Mouse (Mus musculus) liver, postnatal 0 days (tissue): ENCODE data around the gene Mapk1ip1l. TPM values are rescaled to one million over a fixed set of nuclear protein-coding genes. Genes with fewer than 3 reads are reported as not detected.

Source experiments
- ATAC-seq: fragments of 200-750 bp; cut with Nextera tagmentation; 2 replicates; pipeline ENCODE4 v1.8.0; 2017; ENCODE audit warnings: mild to moderate bottlenecking, moderate library complexity
- DNase-seq: peaks from one replicate; pipeline ENCODE4 v3.0.0-alpha.2; 2016
- H3K27ac ChIP-seq: fragments of 300-500 bp; sonication (generic); 2 replicates; pipeline ENCODE4 v1.5.1; 2014; ENCODE audit warnings: antibody characterized with exemption, moderate library complexity, mild to moderate bottlenecking, low read depth
- H3K27me3 ChIP-seq: fragments of 300-500 bp; sonication (generic); 2 replicates; pipeline ENCODE4 v1.6.1; 2014; ENCODE audit warnings: low read length, control low read depth, mixed read lengths; ENCODE audit not compliant: insufficient read depth
- H3K36me3 ChIP-seq: fragments of 300-500 bp; sonication (generic); replicated peaks from 2 replicates; pipeline ENCODE4 v1.6.1; 2014; ENCODE audit warnings: mild to moderate bottlenecking, control low read depth, low read length, moderate library complexity, mixed read lengths; ENCODE audit not compliant: insufficient read depth
- H3K4me1 ChIP-seq: fragments of 300-500 bp; sonication (generic); 2 replicates; pipeline ENCODE4 v1.6.1; 2014; ENCODE audit warnings: antibody characterized with exemption, mild to moderate bottlenecking, control low read depth; ENCODE audit not compliant: insufficient read depth
- H3K4me2 ChIP-seq: fragments of 300-500 bp; sonication (generic); 2 replicates; pipeline ENCODE4 v1.6.1; 2014; ENCODE audit warnings: low read depth, mild to moderate bottlenecking, low read length, moderate library complexity, mixed read lengths
- H3K4me3 ChIP-seq: fragments of 300-500 bp; sonication (generic); 2 replicates; pipeline ENCODE4 v1.5.1; 2014; ENCODE audit warnings: low read depth, low read length
- H3K9ac ChIP-seq: fragments of 300-500 bp; sonication (generic); replicated peaks from 2 replicates; pipeline ENCODE4 v1.6.1; 2014; ENCODE audit warnings: mild to moderate bottlenecking, moderate library complexity
- H3K9me3 ChIP-seq: fragments of 300-500 bp; sonication (generic); 2 replicates; pipeline ENCODE4 v1.6.1; 2016; ENCODE audit warnings: mild to moderate bottlenecking, control low read depth, low read length, mixed read lengths
- CTCF ChIP-seq: sonication (generic); IDR thresholded peaks from 2 replicates; pipeline ENCODE4 v1.5.1; 2016; ENCODE audit warnings: antibody characterized with exemption, low read depth
- EP300 ChIP-seq: IDR thresholded peaks from 2 replicates; pipeline ENCODE4 v1.6.1; 2016; ENCODE audit warnings: antibody characterized with exemption, low read depth, mild to moderate bottlenecking
- WGBS: fragments of 180-500 bp; shearing (Covaris S2); extraction: QIAGEN DNeasy Blood & Tissue Kit; methylation state at CpG from one replicate; pipeline ENCODE4 v1.1.7; 2014; ENCODE audit not compliant: insufficient replicate concordance; 5-methylcytosine and 5-hydroxymethylcytosine counted together
- polyA plus RNA-seq: library from polyadenylated mRNA; unstranded; fragments of >200 nt; fragmentation: Nextera tagmentation; extraction: Ambion mirVana; gene quantifications from 2 replicates; pipeline ENCODE4 v1.2.1, GENCODE M21; 2015

The Mapk1ip1l gene
- polyA plus RNA-seq, 1 experiment from 2014 or later = 16.6 TPM

GRCm38 (mm10) chr14:47350974-47351373 is 52.9 kb downstream of the Mapk1ip1l start:
- ATAC-seq = no peak
- no peak for DNase-seq
- H3K4me2 ChIP-seq = no peak overlapping the region
- TF ChIP-seq EP300 = no peak
- TF ChIP-seq CTCF = no peak
- H3K27ac ChIP-seq = no peak overlapping the region
- no peak overlapping the region for H3K9ac ChIP-seq
- H3K36me3 ChIP-seq = no peaks in the 10 kb centered on the region
- peaks cover 9% of the 10 kb centered on the region for H3K4me1 ChIP-seq
- 70% methylated on average over 2 of the region's 2 CpGs for WGBS
- H3K4me3 ChIP-seq = no peak overlapping the region
- H3K27me3 ChIP-seq = no peaks in the 10 kb centered on the region
- no peaks in the 10 kb centered on the region for H3K9me3 ChIP-seq

GRCm38 (mm10) chr14:47352272-47352671 is 54.2 kb downstream of the Mapk1ip1l start:
- H3K27ac ChIP-seq = no peak overlapping the region
- no peaks in the 10 kb centered on the region for H3K27me3 ChIP-seq
- H3K9me3 ChIP-seq = no peaks in the 10 kb centered on the region
- H3K9ac ChIP-seq = no peak overlapping the region
- TF ChIP-seq EP300 = no peak
- TF ChIP-seq CTCF = no peak
- H3K36me3 ChIP-seq = no peaks in the 10 kb centered on the region
- no peak overlapping the region for H3K4me3 ChIP-seq
- ATAC-seq (peak; percentile 20; the same call in 1 of the 2 replicates), DNase-seq (no peak)
- peaks cover 9% of the 10 kb centered on the region for H3K4me1 ChIP-seq
- H3K4me2 ChIP-seq = no peak overlapping the region
- 85% methylated on average over 10 of the region's 10 CpGs for WGBS

DNA sequence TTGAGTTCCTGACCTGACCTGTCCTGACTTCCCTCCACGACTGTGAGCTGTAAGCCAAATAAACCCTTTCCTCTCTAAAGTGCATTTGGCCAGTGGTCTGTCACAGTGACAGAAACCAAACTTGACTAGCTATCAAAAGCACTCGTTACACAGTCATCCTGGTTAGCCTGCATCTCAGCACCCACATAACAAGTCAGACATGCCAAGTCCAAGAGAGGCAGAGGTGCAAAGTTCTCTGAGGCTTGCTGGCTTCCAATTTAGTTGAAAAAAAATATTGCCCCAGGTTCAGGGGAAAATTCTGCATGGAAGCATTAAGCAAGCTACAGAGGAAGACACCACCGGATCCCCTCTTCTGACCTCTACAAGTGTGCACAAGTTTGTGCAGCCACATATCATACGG is 55.2 kb downstream of the Mapk1ip1l start:
- TF ChIP-seq EP300 (no peak), CTCF (no peak)
- DNase-seq (no peak), ATAC-seq (no peak)
- Histone ChIP-seq H3K27ac (peak overlapping the region; percentile 24; the same call in 1 of the 2 replicates), H3K4me2 (no peak overlapping the region), H3K9ac (no peak overlapping the region), H3K4me1 (peaks cover 9% of the 10 kb centered on the region), H3K27me3 (no peaks in the 10 kb centered on the region), H3K36me3 (no peaks in the 10 kb centered on the region), H3K9me3 (no peaks in the 10 kb centered on the region), H3K4me3 (no peak overlapping the region)
- WGBS = 80% methylated on average over 4 of the region's 4 CpGs

- Histone ChIP-seq H3K4me1 (peaks cover 9% of the 10 kb centered on the region), H3K4me2 (no peak overlapping the region), H3K9ac (no peak overlapping the region), H3K4me3 (no peak overlapping the region), H3K27me3 (no peaks in the 10 kb centered on the region), H3K9me3 (no peaks in the 10 kb centered on the region), H3K27ac (peak overlapping the region; percentile 26; the same call in 1 of the 2 replicates), H3K36me3 (no peaks in the 10 kb centered on the region)
- DNase-seq (peak; percentile 67), ATAC-seq (peak; percentile 80)
- TF ChIP-seq EP300 (0 out of 2 replicates have a peak, but pooled peaks have one; percentile 31), CTCF (peak; percentile 57)
- WGBS = 51% methylated on average over 8 of the region's 8 CpGs
These were observed 56.1 kb downstream of the Mapk1ip1l start for GRCm38 (mm10) chr14:47354111-47354577.

DNA sequence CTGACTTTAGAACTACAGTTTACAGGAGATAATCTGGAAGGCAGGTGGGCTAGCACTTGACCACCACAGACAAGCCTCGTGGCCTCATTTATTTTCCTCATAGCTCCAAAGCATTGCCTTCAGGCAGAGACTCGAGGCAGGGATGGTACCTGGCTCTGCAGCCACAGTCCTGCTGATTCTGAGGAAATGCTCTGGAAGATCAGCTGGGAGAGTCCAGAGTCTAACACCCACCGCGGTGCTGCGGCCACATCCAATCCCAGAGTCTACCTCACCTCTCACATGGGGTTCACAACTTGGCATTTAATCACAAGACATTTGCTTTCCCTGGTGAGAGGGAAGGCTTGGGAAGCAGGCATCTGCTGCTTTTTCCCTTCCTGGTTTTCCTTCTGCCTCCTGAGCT is 56.9 kb downstream of the Mapk1ip1l start:
- no peak overlapping the region for H3K27ac ChIP-seq
- TF ChIP-seq CTCF = no peak
- ATAC-seq (no peak), DNase-seq (no peak)
- H3K4me2 ChIP-seq = no peak overlapping the region
- H3K4me3 ChIP-seq = no peak overlapping the region
- H3K9ac ChIP-seq = no peak overlapping the region
- H3K4me1 ChIP-seq = peaks cover 9% of the 10 kb centered on the region
- no peaks in the 10 kb centered on the region for H3K27me3 ChIP-seq
- H3K36me3 ChIP-seq = no peaks in the 10 kb centered on the region
- no peaks in the 10 kb centered on the region for H3K9me3 ChIP-seq
- WGBS = 63% methylated on average over 5 of the region's 5 CpGs

DNA sequence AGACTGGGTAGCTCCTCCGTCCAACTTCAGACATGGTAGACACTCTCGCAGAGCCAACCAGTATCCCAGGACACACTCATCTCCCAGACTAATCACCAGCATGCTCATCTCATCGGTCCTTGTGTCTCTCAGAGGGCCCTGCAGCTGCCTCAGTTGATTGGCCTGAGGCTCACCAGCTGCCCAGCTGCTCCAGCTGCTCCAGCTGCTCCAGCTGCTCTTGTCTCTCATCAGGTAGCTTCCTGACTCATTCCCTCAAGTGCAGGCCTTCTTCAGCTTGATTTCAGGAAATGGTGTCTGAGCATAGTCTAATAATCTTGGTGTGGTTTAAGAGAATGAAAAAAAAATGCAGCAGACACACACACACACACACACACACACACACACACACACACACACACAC is 58.6 kb downstream of the Mapk1ip1l start:
- H3K27me3 ChIP-seq = no peaks in the 10 kb centered on the region
- no peak for DNase-seq
- WGBS = 74% methylated on average over 3 of the region's 3 CpGs
- no peak overlapping the region for H3K4me2 ChIP-seq
- TF ChIP-seq EP300 = no peak
- TF ChIP-seq CTCF = no peak
- no peaks in the 10 kb centered on the region for H3K36me3 ChIP-seq
- H3K9me3 ChIP-seq = no peaks in the 10 kb centered on the region
- no peak overlapping the region for H3K27ac ChIP-seq
- H3K4me3 ChIP-seq = no peak overlapping the region
- H3K9ac ChIP-seq = no peak overlapping the region
- no peak for ATAC-seq
- H3K4me1 ChIP-seq = peaks cover 9% of the 10 kb centered on the region

DNA sequence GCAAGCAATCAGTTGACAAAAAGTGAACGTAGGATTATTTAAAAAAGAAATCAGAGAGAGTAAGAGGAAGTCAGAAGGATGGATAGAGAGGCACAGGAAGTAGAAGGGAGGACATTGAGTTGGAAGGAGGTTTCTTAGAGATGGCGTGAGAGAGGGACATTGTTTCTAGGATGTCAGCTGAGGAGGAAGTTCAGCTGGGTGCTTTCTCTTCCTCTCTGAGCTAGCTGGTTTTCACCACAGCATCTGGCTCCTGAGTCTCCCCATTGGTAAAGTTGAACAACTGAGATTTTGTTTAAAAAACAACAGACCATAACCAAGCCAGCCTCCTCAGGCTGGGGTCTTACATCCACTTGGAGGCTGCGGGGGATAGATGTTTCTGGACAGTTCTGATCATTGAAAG is 61.5 kb downstream of the Mapk1ip1l start:
- no peaks in the 10 kb centered on the region for H3K27me3 ChIP-seq
- DNase-seq (no peak), ATAC-seq (no peak)
- no peaks in the 10 kb centered on the region; the same call in 1 of the 2 replicates for H3K4me1 ChIP-seq
- H3K9ac ChIP-seq = no peak overlapping the region
- no peak for TF ChIP-seq EP300
- no peak for TF ChIP-seq CTCF
- H3K4me2 ChIP-seq = no peak overlapping the region
- 41% methylated on average over 3 of the region's 3 CpGs for WGBS
- 0 out of 2 replicates have a peak overlapping the region, but pooled peaks have one; percentile 35 for H3K27ac ChIP-seq
- H3K36me3 ChIP-seq = no peaks in the 10 kb centered on the region
- no peaks in the 10 kb centered on the region for H3K9me3 ChIP-seq
- H3K4me3 ChIP-seq = no peak overlapping the region
